Mouse (Mus musculus) CH12.LX (cell line): ENCODE measurements around the gene Napa.

Source experiments
- CHD2 ChIP-seq: IDR thresholded peaks from 2 replicates; pipeline ENCODE4 v1.6.1; 2011; ENCODE audit warnings: low read length, improper control_type of control experiment
- CTCF ChIP-seq, 2 experiments: IDR thresholded peaks in 1 of 2; conservative IDR thresholded peaks in 1 of 2; 2 replicates each; pipeline ENCODE4 v1.5.1; 2011 to 2012; ENCODE audit warnings: low read depth in 2 of 2, low read length in 2 of 2, improper control_type of control experiment in 1 of 2, inconsistent platforms in 1 of 2, mild to moderate bottlenecking in 1 of 2, moderate library complexity in 1 of 2
- GABPA ChIP-seq: IDR thresholded peaks from 2 replicates; pipeline ENCODE4 v1.6.1; 2012; ENCODE audit warnings: low read depth, low read length, improper control_type of control experiment, inconsistent platforms; ENCODE audit not compliant: insufficient replicate concordance
- KAT2A ChIP-seq: IDR thresholded peaks from 2 replicates; pipeline ENCODE4 v1.6.1; 2012; ENCODE audit warnings: low read length, improper control_type of control experiment, inconsistent platforms; ENCODE audit not compliant: insufficient replicate concordance
- MYC ChIP-seq: IDR thresholded peaks from 2 replicates; pipeline ENCODE4 v1.6.1; 2011; ENCODE audit warnings: low read depth, mild to moderate bottlenecking, improper control_type of control experiment, low read length
- POLR2A ChIP-seq: IDR thresholded peaks from 2 replicates; pipeline ENCODE4 v1.6.1; 2011; ENCODE audit warnings: low read depth, mild to moderate bottlenecking, improper control_type of control experiment, low read length
- TBP ChIP-seq: conservative IDR thresholded peaks from 2 replicates; pipeline ENCODE4 v1.6.1; 2011; ENCODE audit warnings: low read depth, low read length, improper control_type of control experiment
- TCF12 ChIP-seq: IDR thresholded peaks from 2 replicates; pipeline ENCODE4 v1.6.1; 2014; ENCODE audit warnings: low read depth, mild to moderate bottlenecking, inconsistent platforms, low read length, improper control_type of control experiment
- USF1 ChIP-seq: IDR thresholded peaks from 2 replicates; pipeline ENCODE4 v1.6.1; 2014; ENCODE audit warnings: low read depth, mild to moderate bottlenecking, inconsistent platforms, low read length, improper control_type of control experiment
- USF2 ChIP-seq: conservative IDR thresholded peaks from 2 replicates; pipeline ENCODE4 v1.6.1; 2011; ENCODE audit warnings: low read depth, low read length, improper control_type of control experiment
- ZC3H11A ChIP-seq: IDR thresholded peaks from 2 replicates; pipeline ENCODE4 v1.6.1; 2012; ENCODE audit warnings: low read depth, mild to moderate bottlenecking, inconsistent platforms, low read length, improper control_type of control experiment
- ZNF384 ChIP-seq: IDR thresholded peaks from 2 replicates; pipeline ENCODE4 v1.6.1; 2012; ENCODE audit warnings: low read depth, low read length, improper control_type of control experiment, inconsistent platforms

DNA sequence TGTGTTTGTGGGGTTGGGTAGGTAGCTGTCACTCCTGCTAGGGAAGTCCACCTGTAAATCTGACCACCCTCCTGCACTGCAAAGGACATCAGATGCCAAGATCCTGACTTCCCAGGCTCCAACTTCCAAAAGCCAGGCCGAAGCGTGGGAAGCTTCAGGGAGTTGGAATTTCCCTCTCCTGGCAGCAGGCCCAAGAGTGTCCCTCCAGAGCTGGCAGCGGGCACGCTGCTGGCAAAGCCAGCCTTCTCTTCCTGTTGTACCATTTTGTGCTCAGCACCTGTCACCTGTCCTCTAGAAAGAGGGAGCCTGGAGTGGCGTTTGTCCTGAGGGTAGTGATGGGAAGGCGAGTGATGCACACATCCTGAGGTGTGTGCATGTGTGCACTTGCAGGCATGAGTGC is 30.1 kb downstream of the Napa start:
- TF ChIP-seq TCF12 (no peak), ZC3H11A (no peak), POLR2A (no peak), CHD2 (no peak), ZNF384 (no peak), CTCF (conservative IDR thresholded peaks at IDR 0.05 in 1 of 2, IDR thresholded peaks at IDR 0.05 in 1 of 2; ENCODE audit: low read depth in 2 of 2, low read length in 2 of 2) (no peak), USF1 (no peak), TBP (no peak), GABPA (no peak), USF2 (no peak), MYC (no peak), KAT2A (no peak)
